Mouse (Mus musculus) intestine, postnatal 0 days (tissue): ENCODE measurements at regions not wholly inside any gene's neighbourhood (a gene's known extent, or its start where the extent isn't known, plus 50 kb on each side); places are given as distances from the start of the nearest gene placed in this dataset.
A peak's percentile ranks its signal among the peaks of the same experiment; 100 is the strongest.

Experiments
- ATAC-seq: fragments of 200-750 bp; cut with Nextera tagmentation; 2 replicates; pipeline ENCODE4 v1.8.0; 2017; ENCODE audit warnings: mild to moderate bottlenecking, moderate TSS enrichment, moderate library complexity
- H3K27ac ChIP-seq: fragments of 300-500 bp; sonication (generic); 2 replicates; pipeline ENCODE4 v1.5.1; 2014; ENCODE audit warnings: mild to moderate bottlenecking, low read depth, low read length, moderate library complexity
- H3K27me3 ChIP-seq: fragments of 300-500 bp; sonication (generic); replicated peaks from 2 replicates; pipeline ENCODE4 v1.6.1; 2014; ENCODE audit warnings: low read length, mixed read lengths; ENCODE audit not compliant: control insufficient read depth, insufficient read depth
- H3K36me3 ChIP-seq: fragments of 300-500 bp; sonication (generic); 2 replicates; pipeline ENCODE4 v1.6.1; 2014; ENCODE audit warnings: mild to moderate bottlenecking, moderate library complexity; ENCODE audit not compliant: control insufficient read depth, insufficient read depth
- H3K4me1 ChIP-seq: fragments of 300-500 bp; sonication (generic); replicated peaks from 2 replicates; pipeline ENCODE4 v1.6.1; 2014; ENCODE audit warnings: antibody characterized with exemption, low read length, mixed read lengths; ENCODE audit not compliant: control insufficient read depth, insufficient read depth
- H3K4me2 ChIP-seq: fragments of 300-500 bp; sonication (generic); replicated peaks from 2 replicates; pipeline ENCODE4 v1.6.1; 2014; ENCODE audit warnings: low read depth, mild to moderate bottlenecking, moderate library complexity
- H3K4me3 ChIP-seq: fragments of 300-500 bp; sonication (generic); 2 replicates; pipeline ENCODE4 v1.5.1; 2014; ENCODE audit warnings: low read depth, low read length
- H3K9ac ChIP-seq: fragments of 300-500 bp; sonication (generic); 2 replicates; pipeline ENCODE4 v1.6.1; 2014; ENCODE audit warnings: mild to moderate bottlenecking, low read depth, low read length
- H3K9me3 ChIP-seq: fragments of 300-500 bp; sonication (generic); 2 replicates; pipeline ENCODE4 v1.6.1; 2016; ENCODE audit warnings: mixed run types; ENCODE audit not compliant: control insufficient read depth
- CTCF ChIP-seq: sonication (generic); IDR thresholded peaks from 2 replicates; pipeline ENCODE4 v1.5.1; 2016; ENCODE audit warnings: low read depth, mild to moderate bottlenecking, control low read depth, antibody characterized with exemption, moderate library complexity
- WGBS: fragments of 180-500 bp; shearing (Covaris S2); extraction: QIAGEN DNeasy Blood & Tissue Kit; methylation state at CpG from one replicate; pipeline ENCODE4 v1.1.7; 2014; 5-methylcytosine and 5-hydroxymethylcytosine counted together

DNA sequence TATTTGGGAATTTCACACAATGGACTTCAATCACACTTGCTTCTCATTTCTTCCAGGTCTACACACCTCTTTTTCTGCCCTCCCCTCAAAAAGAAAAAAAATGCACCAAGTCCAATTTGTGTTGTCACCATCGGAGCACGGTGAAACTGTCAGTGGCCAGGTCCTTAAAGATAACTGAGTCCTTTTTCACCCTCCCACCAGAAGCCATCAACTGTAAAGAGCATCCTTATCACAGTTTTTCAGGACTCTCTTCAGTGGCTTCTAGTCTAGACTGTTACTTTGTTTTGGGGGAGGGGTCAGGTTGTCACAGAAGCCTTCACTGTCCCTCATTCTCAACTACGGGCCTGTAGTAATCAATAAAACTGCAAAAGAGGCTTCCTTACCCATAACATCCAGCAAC, 91.5 kb upstream of the Zdhhc15 start:
- Histone ChIP-seq H3K4me3 (no peak overlapping the region), H3K27ac (no peak overlapping the region), H3K9me3 (no peaks in the 10 kb centered on the region), H3K4me2 (no peak overlapping the region), H3K9ac (no peak overlapping the region), H3K36me3 (no peaks in the 10 kb centered on the region), H3K27me3 (no peaks in the 10 kb centered on the region), H3K4me1 (no peaks in the 10 kb centered on the region)
- WGBS: 90% methylated on average over 3 of the region's 3 CpGs
- no peak for ATAC-seq
- TF ChIP-seq CTCF: no peak

DNA sequence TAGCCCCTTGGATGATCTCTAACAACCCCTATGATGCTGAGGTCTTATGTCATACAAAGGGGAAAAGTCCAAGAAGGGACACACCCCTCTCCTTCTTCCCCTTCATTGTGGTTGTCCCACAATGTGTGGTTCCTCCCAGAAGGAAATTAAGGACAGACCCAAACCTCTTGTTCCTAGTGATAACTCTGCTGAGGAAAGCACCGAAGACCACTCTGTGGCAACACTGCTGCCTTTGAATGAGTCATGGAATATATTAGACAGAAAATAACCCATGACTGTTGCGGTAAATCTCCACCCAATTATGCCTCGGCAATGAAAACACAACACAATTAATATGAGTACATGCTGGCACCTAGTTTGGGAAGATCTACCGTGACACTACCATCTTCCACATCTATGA, 89.4 kb upstream of the Zdhhc15 start:
- no peak for ATAC-seq
- 89% methylated on average over 4 of the region's 4 CpGs for WGBS
- no peaks in the 10 kb centered on the region for H3K36me3 ChIP-seq

GRCm38 (mm10) chrX:104749356-104749755, 78.5 kb upstream of the Zdhhc15 start:
- H3K4me3 ChIP-seq: no peak overlapping the region
- 80% methylated on average over 1 of the region's 1 CpGs for WGBS
- ATAC-seq: no peak
- H3K27me3 ChIP-seq: no peaks in the 10 kb centered on the region; the same call in 1 of the 2 replicates
- H3K9me3 ChIP-seq: no peaks in the 10 kb centered on the region
- H3K9ac ChIP-seq: no peak overlapping the region
- no peak overlapping the region for H3K4me2 ChIP-seq
- TF ChIP-seq CTCF: peak; percentile 64
- no peak overlapping the region for H3K27ac ChIP-seq
- H3K36me3 ChIP-seq: no peaks in the 10 kb centered on the region
- no peaks in the 10 kb centered on the region for H3K4me1 ChIP-seq

More for the DNA sequence above, 89.4 kb upstream of the Zdhhc15 start:
- no peaks in the 10 kb centered on the region for H3K9me3 ChIP-seq
- no peak overlapping the region for H3K9ac ChIP-seq
- H3K4me2 ChIP-seq: no peak overlapping the region
- H3K27ac ChIP-seq: no peak overlapping the region
- TF ChIP-seq CTCF: no peak
- no peak overlapping the region for H3K4me3 ChIP-seq
- H3K27me3 ChIP-seq: no peaks in the 10 kb centered on the region
- H3K4me1 ChIP-seq: no peaks in the 10 kb centered on the region
